Mouse (Mus musculus): ENCODE measurements at regions not wholly inside any gene's neighbourhood (a gene's known extent, or its start where the extent isn't known, plus 50 kb on each side); places are given as distances from the start of the nearest gene placed in this dataset.

GRCm38 (mm10) chr14:99601900-99602299, 303.4 kb downstream of the Klf5 start:
- Histone ChIP-seq H3K9me3 (ENCODE audit: low read length) (no peaks in the 10 kb centered on the region), H3K4me1 (ENCODE audit: insufficient read depth, low read length) (no peaks in the 10 kb centered on the region), H3K9ac (replicated peaks; ENCODE audit: low read length, poor library complexity, severe bottlenecking) (no peak overlapping the region), H3K27me3 (ENCODE audit: insufficient read depth, low read length) (no peaks in the 10 kb centered on the region), H3K27ac (ENCODE audit: low read depth, low read length) (no peak overlapping the region), H3K4me2 (ENCODE audit: low read depth, low read length, poor library complexity, severe bottlenecking) (no peak overlapping the region), H3K4me3 (ENCODE audit: low read depth, low read length) (no peak overlapping the region), H3K36me3 (ENCODE audit: insufficient read depth, low read length) (no peaks in the 10 kb centered on the region)
- WGBS: 85% methylated on average over 5 of the region's 5 CpGs
- ATAC-seq (ENCODE audit: low FRiP score): no peak
- TF ChIP-seq CTCF (IDR thresholded peaks at IDR 0.05): no peak
- DNase-seq (ENCODE audit: low spot score): no peak

GRCm38 (mm10) chr14:99603257-99603656, 304.8 kb downstream of the Klf5 start:
- Histone ChIP-seq H3K27me3 (ENCODE audit: insufficient read depth, low read length) (no peaks in the 10 kb centered on the region), H3K4me1 (ENCODE audit: insufficient read depth, low read length) (no peaks in the 10 kb centered on the region), H3K9ac (replicated peaks; ENCODE audit: low read length, poor library complexity, severe bottlenecking) (no peak overlapping the region), H3K4me2 (ENCODE audit: low read depth, low read length, poor library complexity, severe bottlenecking) (no peak overlapping the region), H3K4me3 (ENCODE audit: low read depth, low read length) (no peak overlapping the region), H3K27ac (ENCODE audit: low read depth, low read length) (no peak overlapping the region), H3K9me3 (ENCODE audit: low read length) (no peaks in the 10 kb centered on the region), H3K36me3 (ENCODE audit: insufficient read depth, low read length) (no peaks in the 10 kb centered on the region)
- TF ChIP-seq CTCF (IDR thresholded peaks at IDR 0.05): no peak
- DNase-seq (ENCODE audit: low spot score) (no peak), ATAC-seq (ENCODE audit: low FRiP score) (no peak)
- 43% methylated on average over 2 of the region's 2 CpGs for WGBS

GRCm38 (mm10) chr14:99605351-99606100, 307.0 kb downstream of the Klf5 start:
- no peaks in the 10 kb centered on the region for H3K36me3 ChIP-seq (ENCODE audit: insufficient read depth, low read length)
- no peak overlapping the region for H3K4me3 ChIP-seq (ENCODE audit: low read depth, low read length)
- H3K4me2 ChIP-seq (ENCODE audit: low read depth, low read length, poor library complexity, severe bottlenecking): no peak overlapping the region
- no peak overlapping the region for H3K27ac ChIP-seq (ENCODE audit: low read depth, low read length)
- ATAC-seq (ENCODE audit: low FRiP score) (no peak), DNase-seq (ENCODE audit: low spot score) (no peak)
- WGBS: 68% methylated on average over 6 of the region's 6 CpGs
- H3K4me1 ChIP-seq (ENCODE audit: insufficient read depth, low read length): no peaks in the 10 kb centered on the region
- no peaks in the 10 kb centered on the region for H3K27me3 ChIP-seq (ENCODE audit: insufficient read depth, low read length)
- H3K9ac ChIP-seq (replicated peaks; ENCODE audit: low read length, poor library complexity, severe bottlenecking): no peak overlapping the region
- TF ChIP-seq CTCF (IDR thresholded peaks at IDR 0.05): no peak
- no peaks in the 10 kb centered on the region for H3K9me3 ChIP-seq (ENCODE audit: low read length)

- ATAC-seq (ENCODE audit: low FRiP score) (no peak), DNase-seq (ENCODE audit: low spot score) (no peak)
- H3K4me2 ChIP-seq (ENCODE audit: low read depth, low read length, poor library complexity, severe bottlenecking): no peak overlapping the region
- H3K4me1 ChIP-seq (ENCODE audit: insufficient read depth, low read length): no peaks in the 10 kb centered on the region
- no peaks in the 10 kb centered on the region for H3K27me3 ChIP-seq (ENCODE audit: insufficient read depth, low read length)
- no peak overlapping the region for H3K9ac ChIP-seq (replicated peaks; ENCODE audit: low read length, poor library complexity, severe bottlenecking)
- H3K9me3 ChIP-seq (ENCODE audit: low read length): no peaks in the 10 kb centered on the region
- no peaks in the 10 kb centered on the region for H3K36me3 ChIP-seq (ENCODE audit: insufficient read depth, low read length)
- no peak for TF ChIP-seq CTCF (IDR thresholded peaks at IDR 0.05)
- WGBS: 96% methylated on average over 2 of the region's 2 CpGs
- H3K4me3 ChIP-seq (ENCODE audit: low read depth, low read length): no peak overlapping the region
- no peak overlapping the region for H3K27ac ChIP-seq (ENCODE audit: low read depth, low read length)
Measured at GRCm38 (mm10) chr14:99609003-99609402, 310.5 kb downstream of the Klf5 start.

- ATAC-seq (ENCODE audit: low FRiP score) (no peak), DNase-seq (ENCODE audit: low spot score) (no peak)
- WGBS: 91% methylated on average over 5 of the region's 5 CpGs
- no peak overlapping the region for H3K27ac ChIP-seq (ENCODE audit: low read depth, low read length)
- TF ChIP-seq CTCF (IDR thresholded peaks at IDR 0.05): no peak
- H3K9ac ChIP-seq (replicated peaks; ENCODE audit: low read length, poor library complexity, severe bottlenecking): no peak overlapping the region
- H3K9me3 ChIP-seq (ENCODE audit: low read length): no peaks in the 10 kb centered on the region
- H3K27me3 ChIP-seq (ENCODE audit: insufficient read depth, low read length): no peaks in the 10 kb centered on the region
- no peak overlapping the region for H3K4me3 ChIP-seq (ENCODE audit: low read depth, low read length)
- H3K36me3 ChIP-seq (ENCODE audit: insufficient read depth, low read length): no peaks in the 10 kb centered on the region
- no peak overlapping the region for H3K4me2 ChIP-seq (ENCODE audit: low read depth, low read length, poor library complexity, severe bottlenecking)
- no peaks in the 10 kb centered on the region for H3K4me1 ChIP-seq (ENCODE audit: insufficient read depth, low read length)
Measured at GRCm38 (mm10) chr14:99611435-99611834, 312.9 kb downstream of the Klf5 start.

GRCm38 (mm10) chr14:99612114-99612513, 313.6 kb downstream of the Klf5 start:
- 93% methylated on average over 3 of the region's 3 CpGs for WGBS
- Histone ChIP-seq H3K36me3 (ENCODE audit: insufficient read depth, low read length) (no peaks in the 10 kb centered on the region), H3K4me3 (ENCODE audit: low read depth, low read length) (no peak overlapping the region), H3K4me2 (ENCODE audit: low read depth, low read length, poor library complexity, severe bottlenecking) (no peak overlapping the region), H3K4me1 (ENCODE audit: insufficient read depth, low read length) (no peaks in the 10 kb centered on the region), H3K9ac (replicated peaks; ENCODE audit: low read length, poor library complexity, severe bottlenecking) (no peak overlapping the region), H3K27me3 (ENCODE audit: insufficient read depth, low read length) (no peaks in the 10 kb centered on the region), H3K9me3 (ENCODE audit: low read length) (no peaks in the 10 kb centered on the region), H3K27ac (ENCODE audit: low read depth, low read length) (no peak overlapping the region)
- no peak for DNase-seq (ENCODE audit: low spot score)
- TF ChIP-seq CTCF (IDR thresholded peaks at IDR 0.05): no peak
- no peak for ATAC-seq (ENCODE audit: low FRiP score)

Measured in midbrain, postnatal 0 days (tissue).